Mouse (Mus musculus) urinary bladder, adult 18-20 months (tissue): ENCODE results near the gene Zfp36l1.

Source experiments
- DNase-seq, 2 experiments: peaks; one replicate each; pipeline ENCODE4 v3.0.0; 2022; ENCODE audit warnings: low spot score in 2 of 2, mixed read lengths in 2 of 2

The Zfp36l1 gene

DNA sequence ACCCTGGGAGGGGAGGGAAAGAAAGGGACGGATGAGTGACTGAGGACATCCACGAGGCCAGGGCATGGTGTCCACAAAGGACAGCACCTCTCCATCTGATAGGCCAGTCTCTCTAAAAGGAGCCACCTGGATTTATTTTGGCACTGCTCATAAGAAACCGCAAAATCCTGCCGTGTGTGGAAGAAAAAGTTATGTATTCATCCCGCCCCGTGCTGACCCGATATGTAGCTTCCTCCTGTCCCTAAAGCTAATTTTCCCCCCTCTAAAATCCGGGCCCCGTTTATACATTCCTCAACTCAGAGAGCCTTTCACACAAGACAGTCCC, 2.3 kb downstream of the Zfp36l1 start:
- DNase-seq = no peak

DNA sequence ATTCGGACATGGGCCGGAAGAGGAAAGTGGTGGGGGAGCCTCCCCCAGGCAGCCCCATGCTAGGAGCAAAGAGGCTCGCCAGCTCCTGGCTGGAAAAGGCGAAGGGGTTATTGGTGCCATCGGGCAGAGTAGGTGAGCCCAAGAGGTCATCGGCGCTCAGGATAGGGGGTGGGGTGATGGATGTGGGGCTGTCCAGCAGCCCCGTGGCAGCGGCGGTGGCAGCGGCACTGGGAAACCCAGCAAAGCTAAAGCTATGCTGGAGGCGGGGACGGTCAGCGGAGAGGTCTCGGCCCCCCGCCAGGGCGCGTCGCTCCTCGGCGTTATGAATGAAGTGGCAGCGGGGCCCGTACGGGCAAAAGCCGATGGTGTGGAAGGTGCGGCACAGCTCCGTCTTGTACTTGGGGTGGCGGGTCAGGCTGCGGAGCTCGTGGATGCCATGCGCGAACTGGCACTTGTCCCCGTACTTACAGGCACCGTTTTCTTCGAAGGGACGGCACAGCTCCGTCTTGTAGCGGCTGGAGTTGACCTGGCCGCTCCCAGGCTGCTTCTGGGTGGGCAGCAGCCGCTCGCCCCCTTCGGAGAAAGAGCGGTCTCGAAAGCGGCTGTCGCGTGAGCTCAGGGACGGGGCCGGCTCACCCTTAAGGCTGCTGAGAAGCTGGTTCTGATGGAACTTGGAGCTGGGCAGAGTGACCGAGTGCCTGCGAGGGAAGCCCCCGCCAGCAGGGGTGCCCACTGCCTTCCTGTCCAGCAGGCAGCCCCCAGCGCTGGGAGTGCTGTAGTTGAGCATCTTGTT, 2.9 kb downstream of the Zfp36l1 start:
- no peak for DNase-seq

DNA sequence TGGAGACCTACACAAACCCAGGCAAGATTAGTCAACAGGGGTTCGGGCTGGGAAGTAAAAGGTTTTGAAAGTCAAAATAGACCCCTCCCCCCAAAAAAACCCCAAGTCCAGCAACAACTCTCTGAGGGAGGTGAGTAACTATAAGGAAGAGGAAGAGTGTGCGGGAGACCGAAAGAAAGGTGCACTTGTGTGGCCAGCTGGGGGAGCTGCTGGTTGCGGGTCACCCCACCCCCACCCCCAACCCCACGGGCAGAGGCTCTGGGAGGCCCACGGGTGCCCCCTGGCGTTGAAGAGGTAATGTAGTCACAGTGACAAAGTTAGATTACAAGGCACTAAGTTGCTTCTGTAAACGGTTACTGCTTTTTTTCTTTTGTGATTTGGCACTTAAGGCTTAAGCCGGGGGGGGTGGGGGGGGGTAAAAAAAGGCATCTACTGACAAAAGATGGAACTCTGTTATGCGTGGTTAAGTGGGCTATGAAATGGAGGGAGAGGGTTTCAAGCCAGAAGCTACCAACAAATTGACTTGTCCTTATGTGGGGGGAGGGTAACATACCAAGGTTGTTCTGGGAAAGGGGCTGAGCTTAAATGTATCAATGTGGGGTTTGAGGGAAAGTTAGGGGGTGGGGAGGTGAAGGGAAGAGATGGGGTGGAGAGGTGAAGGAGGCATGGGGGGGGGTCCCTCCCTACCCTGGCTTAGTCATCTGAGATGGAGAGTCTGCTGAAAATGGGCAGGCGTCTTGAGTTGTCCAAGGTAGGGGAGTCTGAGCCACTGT, 3.7 kb downstream of the Zfp36l1 start:
- peak in 1 of 2 experiments; percentile 58 for DNase-seq

DNA sequence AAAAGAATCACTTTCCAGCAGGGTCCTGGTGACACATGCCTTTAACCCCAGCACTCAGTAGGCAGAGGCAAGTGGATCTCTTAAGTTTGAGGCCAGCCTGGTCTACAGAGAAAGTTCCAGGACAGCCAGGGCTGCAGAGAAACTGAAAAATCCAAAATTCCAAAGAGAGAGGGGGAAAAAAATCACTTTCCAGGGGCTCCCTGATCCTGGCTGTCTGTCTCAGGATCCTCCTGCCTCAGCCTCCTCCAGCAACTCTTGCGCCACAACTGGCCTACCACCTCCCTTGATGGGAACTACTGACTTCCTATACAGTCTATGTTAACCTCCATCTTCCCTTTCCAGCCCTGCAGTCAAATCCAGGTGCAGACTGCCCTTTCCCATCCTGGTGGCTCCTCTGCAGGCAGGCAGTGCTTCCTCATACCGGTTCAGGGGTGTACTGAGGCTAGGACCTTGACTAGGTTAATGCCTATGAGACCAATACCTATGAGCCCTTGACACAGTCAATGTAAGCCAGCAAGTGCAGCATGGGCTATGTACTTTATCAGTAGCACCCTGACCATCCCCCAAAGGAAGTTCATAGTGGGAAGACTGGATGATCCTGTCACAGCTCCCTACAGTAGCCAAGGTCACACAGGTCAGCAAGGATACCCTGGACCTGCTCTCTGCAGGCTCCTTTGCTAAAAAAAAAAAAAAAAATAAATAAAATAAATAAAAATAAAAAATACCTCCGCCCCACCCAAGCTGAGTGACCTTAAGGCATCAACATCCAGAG, 5.7 kb downstream of the Zfp36l1 start:
- no peak for DNase-seq

DNA sequence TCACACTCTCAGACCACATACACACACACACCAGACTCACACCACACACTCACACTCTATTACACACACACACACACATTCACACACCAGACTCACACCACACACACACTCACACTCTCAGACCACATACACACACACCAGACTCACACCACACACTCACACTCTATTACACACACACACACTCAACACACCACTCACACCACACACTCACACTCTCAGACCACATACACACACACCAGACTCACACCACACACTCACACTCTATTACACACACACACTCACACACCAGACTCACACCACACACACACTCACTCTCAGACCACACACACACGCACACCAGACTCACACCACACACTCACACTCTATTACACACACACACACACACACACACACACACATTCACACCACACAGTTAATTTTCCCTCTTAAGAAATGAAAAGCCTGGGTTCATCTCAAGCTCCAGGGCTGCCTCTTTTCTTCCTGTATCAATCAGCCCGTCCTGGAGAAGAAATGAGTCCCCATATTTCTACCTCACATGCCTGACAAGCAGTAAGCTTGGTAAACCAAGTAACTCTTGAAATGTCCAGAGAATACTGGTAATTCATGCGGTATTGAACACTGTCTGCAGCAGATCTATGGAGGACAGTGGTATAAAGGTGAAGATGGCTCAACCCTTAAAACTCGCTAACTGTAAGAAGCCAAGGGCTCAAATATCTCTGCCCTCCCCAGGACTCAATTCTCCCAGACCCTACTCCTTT, 6.5 kb downstream of the Zfp36l1 start:
- DNase-seq = no peak

DNA sequence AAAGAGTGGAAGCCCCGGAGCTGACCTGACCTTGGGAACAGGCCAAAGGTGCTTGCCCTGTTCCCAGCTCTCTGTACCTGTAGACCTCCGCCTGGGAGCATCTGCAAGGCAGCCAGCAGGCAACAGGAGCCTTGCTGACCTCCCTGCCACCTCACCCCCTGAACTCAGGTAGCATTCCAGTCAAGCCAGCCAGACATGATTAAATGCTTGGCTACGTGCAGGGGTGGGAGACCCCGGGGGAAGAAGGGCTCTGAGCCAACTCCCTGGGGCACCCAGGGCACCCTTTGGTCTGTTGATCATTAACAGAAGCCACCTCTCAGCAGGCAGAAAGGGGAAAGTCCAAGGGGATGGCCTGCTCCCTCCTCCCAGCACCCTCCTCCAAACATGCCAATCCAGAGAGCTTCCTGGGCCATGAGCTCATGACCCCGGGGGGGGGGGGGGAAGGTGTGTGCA, 9.3 kb downstream of the Zfp36l1 start:
- DNase-seq = peak; percentile 72 to 76

DNA sequence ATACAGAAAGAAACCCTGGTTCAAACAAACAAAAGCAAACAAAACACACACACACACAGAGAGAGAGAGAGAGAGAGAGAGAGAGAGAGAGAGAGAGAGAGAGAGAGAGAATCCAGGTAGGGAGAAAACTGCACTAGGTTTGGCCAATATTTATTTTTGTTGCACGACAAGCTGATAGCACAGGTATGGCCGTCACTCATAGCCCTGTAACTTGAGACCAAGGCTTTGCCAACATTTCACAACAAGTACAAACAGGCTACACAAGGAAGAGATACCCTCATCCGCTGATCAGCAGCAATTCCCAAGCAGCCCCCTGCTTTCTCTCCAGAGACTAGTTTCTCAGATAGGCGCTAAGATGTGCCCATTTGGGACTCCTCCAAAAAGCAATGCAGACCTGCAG, 9.7 kb downstream of the Zfp36l1 start:
- DNase-seq = no peak

DNA sequence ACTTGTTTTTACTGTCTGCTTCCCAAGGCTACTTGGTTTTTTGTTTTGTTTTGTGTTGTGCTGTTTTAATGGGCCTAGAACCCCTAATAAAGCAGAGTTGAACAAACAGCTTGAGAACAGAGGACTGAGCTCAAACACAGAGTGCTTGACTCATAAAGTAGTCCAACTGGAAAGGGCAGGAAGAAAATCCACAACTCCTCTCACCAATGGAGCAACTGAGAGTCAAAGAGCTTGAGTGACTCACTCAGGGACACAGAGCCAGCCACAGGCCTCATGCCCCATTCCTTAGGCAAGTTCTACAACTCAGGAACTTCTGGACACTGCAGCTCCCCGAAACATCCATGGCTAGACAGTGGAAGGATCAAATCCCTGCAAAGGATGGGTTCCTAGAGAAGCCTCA, 14.0 kb downstream of the Zfp36l1 start:
- DNase-seq = peak in 1 of 2 experiments; percentile 58

DNA sequence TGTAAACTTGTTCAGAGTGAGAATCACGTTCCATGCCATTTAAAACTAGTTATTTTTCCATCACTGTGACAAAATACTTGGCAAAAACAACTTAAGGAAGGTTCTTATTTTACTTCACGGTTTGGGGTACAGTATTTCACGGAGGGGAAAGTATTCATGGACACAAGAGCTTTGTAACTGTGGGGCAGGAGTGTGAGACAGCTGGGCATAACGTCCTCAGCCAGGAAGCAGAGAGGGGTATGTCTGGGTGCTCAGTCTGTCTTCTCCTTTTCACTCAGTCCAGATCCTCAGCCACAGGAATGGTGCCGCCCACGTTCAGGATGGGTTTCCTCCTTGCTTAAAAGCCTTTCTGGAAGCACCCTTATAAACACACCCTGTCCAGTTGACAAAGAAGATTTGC, 16.1 kb downstream of the Zfp36l1 start:
- DNase-seq = no peak

DNA sequence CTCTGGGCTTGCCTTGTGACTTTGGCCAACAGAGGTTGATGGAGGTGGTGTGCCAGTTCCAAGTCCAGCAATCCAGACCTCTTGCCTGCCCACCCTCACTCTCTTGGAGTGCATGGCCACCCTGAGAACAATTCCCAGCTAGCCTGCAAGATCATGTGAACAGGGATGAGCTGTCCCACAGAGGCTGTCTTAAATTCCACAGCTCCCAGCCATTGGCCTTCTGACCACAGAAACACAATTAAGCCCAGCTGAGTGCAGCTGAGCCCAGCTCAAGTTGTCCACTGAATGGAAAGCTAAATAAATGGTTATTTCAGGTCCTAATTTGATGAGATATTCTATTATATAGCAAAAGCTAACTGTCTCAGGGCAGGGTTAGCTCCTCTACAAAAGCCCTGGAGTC, 20.0 kb downstream of the Zfp36l1 start:
- DNase-seq = no peak

DNA sequence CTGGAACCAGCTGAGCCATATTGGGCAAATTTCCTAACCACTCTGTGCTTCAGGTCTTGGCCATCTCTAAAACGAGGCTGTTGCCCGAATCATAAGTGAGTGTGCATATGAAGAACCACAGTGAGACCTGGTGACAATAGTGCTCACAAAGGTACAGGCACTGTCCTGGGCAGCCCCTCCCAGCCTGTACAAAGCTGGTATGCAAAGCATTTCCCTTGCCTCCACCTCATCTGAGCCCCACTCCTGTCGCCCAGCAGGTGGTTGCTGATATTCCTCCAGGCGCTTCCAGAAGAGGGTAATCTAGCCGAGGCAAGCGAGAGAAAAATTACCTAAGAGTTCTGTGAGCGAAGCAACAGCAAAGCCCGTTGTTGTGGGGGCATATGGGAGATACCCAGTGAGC, 21.7 kb downstream of the Zfp36l1 start:
- DNase-seq = no peak

DNA sequence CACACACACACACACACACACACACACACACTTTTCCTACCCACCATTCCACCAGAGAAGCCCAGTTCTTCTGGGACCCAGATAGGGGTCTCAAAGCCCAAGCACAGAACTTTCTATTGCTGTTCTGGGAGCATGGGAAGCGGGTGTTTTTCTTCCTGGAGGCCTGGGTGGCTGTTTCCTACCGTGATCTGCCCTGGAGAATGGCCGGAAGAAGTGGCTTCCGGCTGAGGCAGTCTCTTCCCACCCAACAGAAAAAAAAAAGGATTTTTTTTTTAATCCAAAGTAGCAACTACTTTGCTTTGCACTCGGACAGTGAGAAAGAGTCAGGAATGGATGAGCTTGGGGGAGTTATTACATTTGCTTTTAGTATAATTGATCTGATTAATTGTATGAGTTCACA, 22.3 kb downstream of the Zfp36l1 start:
- DNase-seq = no peak

DNA sequence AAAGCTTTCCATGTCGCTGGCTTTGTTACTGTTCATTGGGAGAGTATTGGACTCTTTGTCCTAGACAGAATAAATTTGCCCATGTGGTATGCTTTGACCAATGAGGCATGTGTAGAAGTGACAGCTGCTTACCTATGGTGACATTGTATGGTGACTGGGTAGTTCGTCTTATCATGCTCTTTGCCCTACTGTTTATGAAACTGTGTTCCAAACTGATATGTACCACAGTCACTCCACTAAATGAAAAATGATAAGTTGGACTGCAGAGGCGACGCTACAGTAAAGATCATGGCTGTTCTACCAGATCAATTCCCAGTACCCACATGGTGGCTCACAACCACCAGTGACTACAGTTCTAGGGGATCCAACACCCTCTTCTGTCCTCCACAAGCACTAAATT, 24.7 kb downstream of the Zfp36l1 start:
- no peak for DNase-seq

DNA sequence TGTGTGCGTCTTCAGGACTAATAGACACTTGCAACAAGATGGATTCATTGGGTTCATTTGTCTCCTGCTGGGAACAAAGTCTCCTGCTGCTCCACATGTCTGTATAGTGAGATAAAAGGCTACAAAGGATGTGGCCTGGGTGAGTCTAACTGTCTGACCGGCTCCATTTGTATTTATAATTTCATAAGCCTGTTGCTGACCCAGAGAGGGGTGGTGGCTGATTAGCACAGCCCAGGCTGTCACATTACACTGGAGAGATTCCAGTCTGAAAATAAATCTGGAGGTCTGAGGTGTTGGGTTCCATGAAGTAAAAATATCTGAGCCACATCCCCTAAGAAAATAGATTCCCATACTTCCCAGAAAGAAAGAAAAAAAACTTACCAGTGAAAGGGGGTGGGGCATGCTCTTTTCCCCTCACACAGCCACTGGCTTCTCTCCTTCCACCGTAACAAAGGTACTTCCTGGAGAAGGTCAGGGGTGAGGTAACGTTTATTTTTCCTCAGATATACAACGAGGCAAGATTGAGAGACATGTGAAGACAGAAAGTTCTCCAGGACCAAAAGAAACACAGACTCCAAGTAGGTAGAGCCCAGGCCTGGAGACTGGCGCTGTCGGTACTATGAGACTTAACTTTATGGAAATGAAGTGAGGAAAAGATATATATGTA, 28.2 kb downstream of the Zfp36l1 start:
- DNase-seq = no peak

DNA sequence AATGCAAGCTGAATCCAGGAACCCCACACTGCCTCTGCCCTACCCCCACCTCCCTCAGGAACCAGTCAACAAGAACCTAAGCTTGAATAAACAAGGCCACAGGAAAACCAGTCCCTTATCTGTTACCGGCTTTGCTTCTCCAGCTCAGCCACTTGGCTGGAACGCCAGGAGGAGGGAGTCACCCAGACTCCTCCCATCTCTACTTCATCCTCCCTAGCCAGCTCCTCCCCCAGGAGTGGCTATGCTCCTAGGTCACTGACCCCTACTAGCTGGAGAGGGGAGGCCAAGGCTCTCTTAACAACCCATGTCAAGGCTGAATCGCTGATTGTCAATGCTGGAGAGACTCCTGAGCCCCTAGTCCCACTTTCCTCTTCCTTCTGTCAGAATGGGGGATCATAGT, 28.9 kb downstream of the Zfp36l1 start:
- peak; percentile 58 to 76 for DNase-seq

DNA sequence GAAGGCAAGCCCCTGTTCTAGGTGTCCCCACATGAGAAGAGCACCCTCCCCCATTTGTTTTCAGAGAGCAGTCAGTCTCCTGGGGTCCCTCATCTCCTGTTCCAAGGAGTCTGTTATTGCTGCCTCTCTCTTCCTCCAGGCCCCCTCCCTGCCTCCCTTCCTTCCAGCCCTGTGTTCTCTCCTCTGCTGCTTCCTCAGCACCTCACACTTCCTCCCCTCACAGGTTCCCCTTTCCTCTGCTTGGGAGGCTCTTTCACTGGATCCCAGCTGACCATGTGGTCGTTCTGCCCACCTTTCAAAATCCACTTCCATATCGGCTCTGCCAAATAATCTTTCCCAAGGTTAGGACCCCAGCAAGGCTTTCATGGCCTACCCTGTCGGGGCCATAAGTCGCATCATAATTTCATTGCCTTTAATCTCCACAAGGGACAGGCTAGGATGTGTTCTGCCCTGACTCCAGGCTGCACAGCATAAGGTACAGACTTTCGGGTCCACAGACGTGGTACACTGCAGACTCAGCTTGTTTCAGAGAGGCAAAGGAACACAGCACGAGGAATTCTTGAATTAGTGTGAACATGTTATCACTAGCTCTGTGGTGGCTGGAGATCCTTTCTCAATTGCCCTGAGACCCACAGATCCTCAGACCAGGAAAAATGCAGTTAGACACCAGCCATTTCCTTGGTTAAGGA, 29.5 kb downstream of the Zfp36l1 start:
- DNase-seq = no peak

DNA sequence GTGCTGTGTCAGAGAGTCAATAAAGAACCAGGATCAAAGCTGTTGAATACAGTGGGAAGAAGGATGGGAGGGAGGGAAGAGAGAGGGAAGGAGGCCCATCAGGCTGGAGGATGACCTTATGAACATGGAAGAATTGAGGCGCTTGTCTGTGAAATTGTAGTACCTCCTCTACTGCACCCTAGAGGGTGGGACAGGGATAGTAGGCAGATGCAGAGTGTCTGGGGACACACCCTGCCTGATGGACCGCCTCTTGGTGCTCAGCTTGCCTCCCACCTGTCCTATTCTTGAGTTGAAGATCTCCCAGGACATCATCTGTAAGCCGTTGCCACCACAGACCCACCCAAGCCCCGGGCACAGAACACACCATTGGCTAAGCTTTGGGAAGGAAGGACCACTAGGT, 30.1 kb downstream of the Zfp36l1 start:
- DNase-seq = no peak

DNA sequence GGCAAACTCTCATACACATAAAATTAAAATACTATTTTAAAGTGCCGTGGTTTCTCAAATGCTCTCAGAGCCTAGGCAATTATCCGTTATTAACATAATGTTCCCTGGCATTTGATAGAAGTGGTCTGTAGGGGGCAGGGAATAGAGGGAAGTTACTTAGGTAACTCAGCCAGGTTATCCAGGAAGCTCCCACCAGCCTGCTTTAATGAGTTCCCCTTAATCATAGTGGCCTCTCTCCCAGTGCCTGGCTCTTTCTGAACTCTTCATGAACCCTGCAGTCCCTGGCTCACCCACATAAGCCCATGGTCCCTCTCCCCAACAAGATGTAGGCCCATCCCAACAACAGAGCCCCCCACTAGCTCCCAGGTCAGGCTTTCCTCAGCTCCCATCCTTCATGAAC, 31.4 kb downstream of the Zfp36l1 start:
- DNase-seq = no peak

DNA sequence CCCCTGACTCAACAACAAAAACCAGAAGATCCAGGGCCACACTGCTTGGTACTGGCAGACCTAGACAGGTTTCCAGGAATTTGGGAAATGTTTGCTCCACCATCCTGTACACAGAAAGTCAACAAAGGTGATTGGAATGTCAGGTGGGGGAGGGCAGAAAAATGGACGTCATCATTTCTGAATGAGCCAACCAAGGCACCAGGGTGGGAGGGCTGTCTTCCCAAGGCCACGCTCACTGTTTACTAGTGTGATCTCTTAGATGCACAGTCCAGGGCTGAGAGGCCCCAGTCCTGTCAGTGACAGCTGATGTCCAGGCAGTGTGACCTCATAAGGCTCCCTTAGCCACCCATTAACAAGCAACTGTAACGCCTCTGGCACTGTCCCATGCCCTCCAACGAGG, 32.9 kb downstream of the Zfp36l1 start:
- no peak for DNase-seq

DNA sequence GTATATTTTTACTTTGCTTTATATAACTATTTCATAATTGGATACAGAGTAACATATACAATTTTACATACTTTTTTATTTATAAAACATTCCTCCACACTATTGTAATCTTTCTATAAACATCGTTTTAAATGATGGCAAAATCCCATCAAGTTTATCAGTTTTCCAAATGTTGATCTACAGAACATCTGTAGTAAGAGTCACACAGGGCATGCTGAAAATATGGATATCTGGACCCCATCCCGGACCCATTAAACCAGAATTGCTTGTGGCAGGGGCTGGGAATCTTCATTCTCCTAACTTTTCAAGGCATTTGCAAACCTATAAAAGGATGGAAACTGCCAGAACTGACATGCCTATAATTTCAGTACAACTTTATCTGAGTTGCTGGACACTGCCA, 38.5 kb downstream of the Zfp36l1 start:
- DNase-seq = no peak
